33 mouse cellular contexts compared by ENCODE assay signal in genomic region chr11:115337350-115337749, GRCm38 (mm10). TPM values are rescaled to one million over a fixed set of nuclear protein-coding genes. Genes with fewer than 3 reads are reported as not detected.
A peak's percentile ranks its signal among the peaks of the same experiment; 100 is the strongest.
DNase-seq lines count a peak whose midpoint lies in the region; ATAC-seq and TF ChIP-seq lines count a peak whose summit lies in the region.
"Had no signal": no experiment of that assay in that cellular context is flagged by ENCODE, and none has a peak within 500 bp of the region (broad histone marks: within the 10 kb centered on the region; RNA-seq: fewer than 3 reads in every experiment).

No protein-coding gene starts in this region.

- no peaks in the 10 kb centered on the region for H3K9me3 ChIP-seq in kidney, embryonic 15.5 days (replicated peaks)
- H3K9me3 ChIP-seq in intestine, embryonic 15.5 days, result no peaks in the 10 kb centered on the region
- no peaks in the 10 kb centered on the region for H3K9me3 ChIP-seq in intestine, embryonic 16.5 days (ENCODE audit: control insufficient read depth, low read length)
- no peaks in the 10 kb centered on the region for H3K9me3 ChIP-seq in hindbrain, postnatal 0 days (ENCODE audit: low read length)
- H3K9me3 ChIP-seq: embryonic facial prominence, embryonic 10.5 days; embryonic facial prominence, embryonic 13.5 days; forebrain, embryonic 12.5 days; forebrain, embryonic 15.5 days; heart, embryonic 12.5 days; heart, embryonic 15.5 days; hindbrain, embryonic 10.5 days; hindbrain, embryonic 13.5 days had no signal

- no peak overlapping the region for H3K4me2 ChIP-seq in kidney, embryonic 15.5 days
- no peak overlapping the region for H3K4me2 ChIP-seq in intestine, embryonic 15.5 days (replicated peaks)
- no peak overlapping the region for H3K4me2 ChIP-seq in intestine, embryonic 16.5 days (ENCODE audit: low read depth, low read length)
- H3K4me2 ChIP-seq in hindbrain, postnatal 0 days (ENCODE audit: low read depth, low read length), result no peak overlapping the region
- H3K4me2 ChIP-seq: embryonic facial prominence, embryonic 13.5 days; forebrain, embryonic 12.5 days; forebrain, embryonic 15.5 days; heart, embryonic 12.5 days; heart, embryonic 15.5 days; hindbrain, embryonic 13.5 days had no signal

- DNase-seq in kidney, adult 8-10 months, result peak; percentile 32 to 38
- DNase-seq in hindbrain, postnatal 0 days (ENCODE audit: low spot score), result no peak
- DNase-seq in layer of hippocampus, adult 2 months (ENCODE audit: low spot score in 2 of 2), result no peak
- DNase-seq: adrenal gland, adult 2 months; adrenal gland, postnatal 14 days; cerebellum, adult 11-12 months; cerebellum, adult 8-10 months; cerebellum, postnatal 10 days; cerebellum, postnatal 36 days; embryo, embryonic 11 days; gastrocnemius, postnatal 25 days; heart, adult 18-20 months; heart, postnatal 10 days; heart, postnatal 36 days had no signal

- H3K4me3 ChIP-seq in kidney, embryonic 15.5 days (replicated peaks), result no peak overlapping the region
- no peak overlapping the region for H3K4me3 ChIP-seq in intestine, embryonic 15.5 days (replicated peaks)
- no peak overlapping the region for H3K4me3 ChIP-seq in intestine, embryonic 16.5 days (ENCODE audit: low read length)
- H3K4me3 ChIP-seq in hindbrain, postnatal 0 days (ENCODE audit: low read length), result no peak overlapping the region
- no peak overlapping the region for H3K4me3 ChIP-seq in layer of hippocampus, adult 2 months
- H3K4me3 ChIP-seq: embryonic facial prominence, embryonic 10.5 days; embryonic facial prominence, embryonic 13.5 days; erythroblast, embryonic 14.5 days; forebrain, embryonic 12.5 days; forebrain, embryonic 15.5 days; heart, embryonic 12.5 days; heart, embryonic 15.5 days; hindbrain, embryonic 10.5 days; hindbrain, embryonic 13.5 days had no signal

- ATAC-seq in kidney, embryonic 15.5 days (replicated peaks; ENCODE audit: low FRiP score), result no peak
- ATAC-seq in intestine, embryonic 15.5 days, result peak; percentile 63; the same call in 1 of the 2 replicates
- peak; percentile 74 for ATAC-seq in intestine, embryonic 16.5 days
- no peak for ATAC-seq in hindbrain, postnatal 0 days
- ATAC-seq: CD4-positive, CD25-positive, alpha-beta regulatory T cell, adult 4 months; forebrain, embryonic 15.5 days had no signal

- no peak for TF ChIP-seq CTCF in hindbrain, postnatal 0 days (IDR thresholded peaks at IDR 0.05; ENCODE audit: low read depth)
- TF ChIP-seq CTCF in layer of hippocampus, adult 2 months (conservative IDR thresholded peaks at IDR 0.05), result no peak

- peaks cover 5% of the 10 kb centered on the region for H3K4me1 ChIP-seq in kidney, embryonic 15.5 days
- H3K4me1 ChIP-seq in intestine, embryonic 15.5 days (replicated peaks), result peaks cover 12% of the 10 kb centered on the region; the same call in 1 of the 2 replicates
- peaks cover 11% of the 10 kb centered on the region for H3K4me1 ChIP-seq in intestine, embryonic 16.5 days (ENCODE audit: control insufficient read depth, insufficient read depth, low read length)
- H3K4me1 ChIP-seq in hindbrain, postnatal 0 days (ENCODE audit: insufficient read depth, low read length), result no peaks in the 10 kb centered on the region

- H3K27ac ChIP-seq in kidney, embryonic 15.5 days, result no peak overlapping the region
- no peak overlapping the region for H3K27ac ChIP-seq in intestine, embryonic 15.5 days
- no peak overlapping the region for H3K27ac ChIP-seq in intestine, embryonic 16.5 days (ENCODE audit: low read length)
- no peak overlapping the region for H3K27ac ChIP-seq in hindbrain, postnatal 0 days
- H3K27ac ChIP-seq in layer of hippocampus, adult 2 months, result no peak overlapping the region
- H3K27ac ChIP-seq: embryonic facial prominence, embryonic 10.5 days; embryonic facial prominence, embryonic 13.5 days; forebrain, embryonic 12.5 days; forebrain, embryonic 15.5 days; heart, embryonic 15.5 days; hindbrain, embryonic 10.5 days; hindbrain, embryonic 13.5 days had no signal

- no peak overlapping the region for H3K9ac ChIP-seq in kidney, embryonic 15.5 days
- no peak overlapping the region for H3K9ac ChIP-seq in intestine, embryonic 15.5 days
- H3K9ac ChIP-seq in intestine, embryonic 16.5 days (ENCODE audit: low read depth, low read length), result no peak overlapping the region
- H3K9ac ChIP-seq in hindbrain, postnatal 0 days (replicated peaks; ENCODE audit: low read length), result no peak overlapping the region
- H3K9ac ChIP-seq: embryonic facial prominence, embryonic 13.5 days; forebrain, embryonic 12.5 days; forebrain, embryonic 15.5 days; heart, embryonic 12.5 days; heart, embryonic 15.5 days; hindbrain, embryonic 13.5 days had no signal

- peaks cover 68% of the 10 kb centered on the region for H3K27me3 ChIP-seq in kidney, embryonic 15.5 days
- peaks cover 46% of the 10 kb centered on the region for H3K27me3 ChIP-seq in intestine, embryonic 15.5 days (replicated peaks)
- peaks cover 34% of the 10 kb centered on the region for H3K27me3 ChIP-seq in intestine, embryonic 16.5 days (replicated peaks; ENCODE audit: control insufficient read depth, insufficient read depth, low read length)
- peaks cover 12% of the 10 kb centered on the region; the same call in 1 of the 2 replicates for H3K27me3 ChIP-seq in hindbrain, postnatal 0 days (ENCODE audit: insufficient read depth, low read length)

- WGBS in kidney, embryonic 15.5 days, result 48% methylated on average over 3 of the region's 3 CpGs
- WGBS in intestine, embryonic 15.5 days, result 49% methylated on average over 3 of the region's 3 CpGs
- 49% methylated on average over 3 of the region's 3 CpGs for WGBS in intestine, embryonic 16.5 days
- 65% methylated on average over 3 of the region's 3 CpGs for WGBS in hindbrain, postnatal 0 days

- H3K36me3 ChIP-seq in kidney, embryonic 15.5 days, result no peaks in the 10 kb centered on the region
- H3K36me3 ChIP-seq in intestine, embryonic 15.5 days, result no peaks in the 10 kb centered on the region
- no peaks in the 10 kb centered on the region for H3K36me3 ChIP-seq in intestine, embryonic 16.5 days (ENCODE audit: control insufficient read depth, insufficient read depth, low read length)
- H3K36me3 ChIP-seq in hindbrain, postnatal 0 days (ENCODE audit: insufficient read depth, low read length), result no peaks in the 10 kb centered on the region
- H3K36me3 ChIP-seq: embryonic facial prominence, embryonic 10.5 days; embryonic facial prominence, embryonic 13.5 days; forebrain, embryonic 12.5 days; forebrain, embryonic 15.5 days; heart, embryonic 12.5 days; heart, embryonic 15.5 days; hindbrain, embryonic 10.5 days; hindbrain, embryonic 13.5 days had no signal

RNA-seq across cellular contexts. Expression of gene Otop3, which starts 2.8 kb away (rescaled TPM):
- not detected in 2 replicates for polyA plus RNA-seq in kidney, embryonic 15.5 days (2015; fragmentation: Nextera tagmentation; extraction: Ambion mirVana)
- polyA plus RNA-seq in intestine, embryonic 15.5 days (2015; fragmentation: Nextera tagmentation; extraction: Ambion mirVana), result 0.77 and 1.2 TPM in 2 replicates
- polyA plus RNA-seq in intestine, embryonic 16.5 days (2015; fragmentation: Nextera tagmentation; extraction: Ambion mirVana), result 1.5 and 2.1 TPM in 2 replicates
- 2.2 and 3.6 TPM in 2 replicates for total RNA-seq in hindbrain, postnatal 0 days (2014; rRNA removed)
- 2.7 and 2.8 TPM in 2 replicates for polyA plus RNA-seq in hindbrain, postnatal 0 days (2015; fragmentation: Nextera tagmentation; extraction: Ambion mirVana)
- total RNA-seq in layer of hippocampus, adult 2 months (2021), result under 1 TPM in 1 of 2 experiments, not detected in 1; 0.20 TPM
- total RNA-seq: adrenal gland, adult 2 months; adrenal gland, postnatal 14 days; gastrocnemius, adult 8-10 months; gastrocnemius, postnatal 25 days; heart, adult 18-20 months; heart, postnatal 10 days; heart, postnatal 36 days; MEL had no signal
- polyA plus RNA-seq: C2C12; CD4-positive, CD25-positive, alpha-beta regulatory T cell, adult 4 months; cortical plate, adult 2 months; embryonic facial prominence, embryonic 10.5 days; embryonic facial prominence, embryonic 13.5 days; erythroblast, embryonic 14.5 days; forebrain, embryonic 12.5 days; gonadal fat pad, adult 2 months; heart, embryonic 12.5 days; heart, embryonic 15.5 days had no signal

RNA-seq across cellular contexts. Expression of gene Ush1g, which starts 15.5 kb away (rescaled TPM):
- polyA plus RNA-seq in kidney, embryonic 15.5 days (2015; fragmentation: Nextera tagmentation; extraction: Ambion mirVana), result not detected in 2 replicates
- 0.08 TPM in 1 of 2 replicates, not detected in the other for polyA plus RNA-seq in intestine, embryonic 15.5 days (2015; fragmentation: Nextera tagmentation; extraction: Ambion mirVana)
- polyA plus RNA-seq in intestine, embryonic 16.5 days (2015; fragmentation: Nextera tagmentation; extraction: Ambion mirVana), result 0.06 and 0.11 TPM in 2 replicates
- 0.37 and 0.47 TPM in 2 replicates for total RNA-seq in hindbrain, postnatal 0 days (2014; rRNA removed)
- polyA plus RNA-seq in hindbrain, postnatal 0 days (2015; fragmentation: Nextera tagmentation; extraction: Ambion mirVana), result 0.10 and 0.13 TPM in 2 replicates
- under 1 TPM; 0.37 to 0.64 TPM for total RNA-seq in layer of hippocampus, adult 2 months (2021)
- total RNA-seq: MEL had no signal
- polyA plus RNA-seq: CD4-positive, CD25-positive, alpha-beta regulatory T cell, adult 4 months; embryonic facial prominence, embryonic 13.5 days; erythroblast, embryonic 14.5 days; forebrain, embryonic 12.5 days; gonadal fat pad, adult 2 months had no signal

RNA-seq across cellular contexts. Expression of gene Hid1, which starts 30.2 kb away (rescaled TPM):
- 6.7 and 8.1 TPM in 2 replicates for polyA plus RNA-seq in kidney, embryonic 15.5 days (2015; fragmentation: Nextera tagmentation; extraction: Ambion mirVana)
- 17.1 and 22.7 TPM in 2 replicates for polyA plus RNA-seq in intestine, embryonic 15.5 days (2015; fragmentation: Nextera tagmentation; extraction: Ambion mirVana)
- 20.5 and 22.0 TPM in 2 replicates for polyA plus RNA-seq in intestine, embryonic 16.5 days (2015; fragmentation: Nextera tagmentation; extraction: Ambion mirVana)
- total RNA-seq in hindbrain, postnatal 0 days (2014; rRNA removed), result 78.9 and 87.5 TPM in 2 replicates
- 55.3 and 58.1 TPM in 2 replicates for polyA plus RNA-seq in hindbrain, postnatal 0 days (2015; fragmentation: Nextera tagmentation; extraction: Ambion mirVana)
- 100 to 1,000 TPM; 110 to 119 TPM for total RNA-seq in layer of hippocampus, adult 2 months (2021)
- polyA plus RNA-seq: erythroblast, embryonic 14.5 days had no signal

RNA-seq across cellular contexts. Expression of gene Otop2, which starts 30.4 kb away (rescaled TPM):
- polyA plus RNA-seq in kidney, embryonic 15.5 days (2015; fragmentation: Nextera tagmentation; extraction: Ambion mirVana), result 0.06 and 0.09 TPM in 2 replicates
- not detected in 2 replicates for polyA plus RNA-seq in intestine, embryonic 15.5 days (2015; fragmentation: Nextera tagmentation; extraction: Ambion mirVana)
- polyA plus RNA-seq in intestine, embryonic 16.5 days (2015; fragmentation: Nextera tagmentation; extraction: Ambion mirVana), result 0.11 TPM in 1 of 2 replicates, not detected in the other
- total RNA-seq in hindbrain, postnatal 0 days (2014; rRNA removed), result 0.36 and 0.99 TPM in 2 replicates
- polyA plus RNA-seq in hindbrain, postnatal 0 days (2015; fragmentation: Nextera tagmentation; extraction: Ambion mirVana), result 0.20 and 0.34 TPM in 2 replicates
- total RNA-seq in layer of hippocampus, adult 2 months (2021), result under 1 TPM; 0.51 to 0.59 TPM
- total RNA-seq: adrenal gland, adult 2 months; adrenal gland, postnatal 14 days; adrenal gland, postnatal 4 days; gastrocnemius, adult 8-10 months; gastrocnemius, postnatal 25 days; heart, adult 18-20 months; heart, postnatal 10 days; heart, postnatal 36 days; MEL had no signal
- polyA plus RNA-seq: adrenal gland, adult 2 months; C2C12; CD4-positive, CD25-positive, alpha-beta regulatory T cell, adult 4 months; embryonic facial prominence, embryonic 10.5 days; erythroblast, embryonic 14.5 days; forebrain, embryonic 12.5 days; forebrain, embryonic 15.5 days; gonadal fat pad, adult 2 months; heart, embryonic 12.5 days; heart, embryonic 15.5 days; hindbrain, embryonic 10.5 days; hindbrain, embryonic 13.5 days had no signal

RNA-seq across cellular contexts. Expression of gene Fads6, which starts 39.9 kb away (rescaled TPM):
- 0.49 and 0.55 TPM in 2 replicates for polyA plus RNA-seq in kidney, embryonic 15.5 days (2015; fragmentation: Nextera tagmentation; extraction: Ambion mirVana)
- 1.5 and 1.7 TPM in 2 replicates for polyA plus RNA-seq in intestine, embryonic 15.5 days (2015; fragmentation: Nextera tagmentation; extraction: Ambion mirVana)
- polyA plus RNA-seq in intestine, embryonic 16.5 days (2015; fragmentation: Nextera tagmentation; extraction: Ambion mirVana), result 1.2 and 1.5 TPM in 2 replicates
- total RNA-seq in hindbrain, postnatal 0 days (2014; rRNA removed), result 8.3 and 10.8 TPM in 2 replicates
- polyA plus RNA-seq in hindbrain, postnatal 0 days (2015; fragmentation: Nextera tagmentation; extraction: Ambion mirVana), result 1.8 and 1.9 TPM in 2 replicates
- 10 to 100 TPM; 13.2 to 15.1 TPM for total RNA-seq in layer of hippocampus, adult 2 months (2021)

Comparison
In these comparisons a context has a peak if more than half of its experiments do, and no peak if none do; other contexts are left out.
1. DNase-seq: peak in kidney, adult 8-10 months (2 of 2); none in hindbrain, postnatal 0 days (single experiment) and layer of hippocampus, adult 2 months (0 of 2).
2. ATAC-seq: peak in intestine, embryonic 15.5 days (single experiment) and intestine, embryonic 16.5 days (single experiment); none in kidney, embryonic 15.5 days (single experiment) and hindbrain, postnatal 0 days (single experiment).